Mouse (Mus musculus): ENCODE data around the gene Sort1.

Gene Sort1

GRCm38 (mm10) chr3:108384425-108384824, 100.5 kb downstream of the Sort1 start:
- DNase-seq = no peak

- no peak for DNase-seq
Measured at GRCm38 (mm10) chr3:108386186-108386585, 102.3 kb downstream of the Sort1 start.

- peak; percentile 98 for DNase-seq
Measured at GRCm38 (mm10) chr3:108389111-108389545, 105.2 kb downstream of the Sort1 start.

- no peak for DNase-seq
Measured at GRCm38 (mm10) chr3:108392299-108392698, 108.4 kb downstream of the Sort1 start.

- DNase-seq = peak; percentile 67
Measured at GRCm38 (mm10) chr3:108392793-108393192, 108.9 kb downstream of the Sort1 start.

GRCm38 (mm10) chr3:108398281-108398680, 114.4 kb downstream of the Sort1 start:
- DNase-seq = no peak

GRCm38 (mm10) chr3:108400442-108400841, 116.6 kb downstream of the Sort1 start:
- no peak for DNase-seq

- peak; percentile 96 for DNase-seq
Measured at GRCm38 (mm10) chr3:108401692-108402527, 118.0 kb downstream of the Sort1 start.

GRCm38 (mm10) chr3:108402528-108402920, 118.6 kb downstream of the Sort1 start:
- no peak for DNase-seq

- no peak for DNase-seq
Measured at GRCm38 (mm10) chr3:108405536-108406305, 121.8 kb downstream of the Sort1 start.

GRCm38 (mm10) chr3:108406306-108406885, 122.5 kb downstream of the Sort1 start:
- DNase-seq = peak; percentile 58

- DNase-seq = no peak
Measured at GRCm38 (mm10) chr3:108408517-108409008, 124.7 kb downstream of the Sort1 start.

- peak; percentile 38 for DNase-seq
Measured at GRCm38 (mm10) chr3:108409656-108410358, 125.9 kb downstream of the Sort1 start.

- peak; percentile 56 for DNase-seq
Measured at GRCm38 (mm10) chr3:108410359-108410714, 126.5 kb downstream of the Sort1 start.

Data from retina, postnatal 1 day (tissue).